Mouse (Mus musculus): ENCODE data around the gene Dmrtb1. TPM values are rescaled to one million over a fixed set of nuclear protein-coding genes. Genes with fewer than 3 reads are reported as not detected.

Dmrtb1 gene
- total and polyA plus RNA-seq, 3 experiments = not detected

GRCm38 (mm10) chr4:107648959-107649485 is 35.0 kb downstream of the Dmrtb1 start:
- H3K79me2 ChIP-seq (replicated peaks; ENCODE audit: control insufficient read depth, extremely low read depth, insufficient read depth, poor library complexity, severe bottlenecking) = no peaks in the 10 kb centered on the region
- in situ Hi-C loops (cut with MboI; ENCODE audit: low pct_ligation_motif_present, low pct_unique_long_range_greater_than_20kb, low sequenced_read_pairs) = no loop called here
- dilution Hi-C loops (cut with MboI; ENCODE audit: extremely low pct_ligation_motif_present, extremely low pct_unique_long_range_greater_than_20kb, low sequenced_read_pairs) = no loop called here

DNA sequence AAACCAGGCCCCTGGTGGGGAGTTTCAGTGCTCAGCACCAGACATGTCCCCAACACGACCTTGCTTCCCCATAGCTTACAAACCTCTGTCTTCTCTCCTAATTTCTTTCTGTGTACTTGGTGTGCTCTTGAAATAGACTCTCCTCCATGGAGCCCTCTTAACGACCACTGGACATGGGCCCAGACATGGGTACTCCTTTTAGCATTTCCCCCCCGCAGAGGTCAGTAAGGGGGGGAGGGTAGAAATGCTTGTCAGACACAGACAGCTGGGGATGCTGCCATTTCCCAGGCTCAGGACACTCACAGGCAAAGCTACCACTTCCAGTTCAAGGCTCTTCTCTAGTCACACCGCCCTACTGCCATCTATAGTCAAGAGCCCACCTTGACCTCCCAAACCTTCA is 42.4 kb downstream of the Dmrtb1 start:
- Histone ChIP-seq H3K9ac (ENCODE audit: insufficient read depth, low read depth) (no peak overlapping the region), H3K4me1 (ENCODE audit: control insufficient read depth in 1 of 2, insufficient read depth in 2 of 2) (peaks cover 2 to 32% of the 10 kb centered on the region in 2 experiments; a peak in 2 of 4 replicates), H3K27ac (ENCODE audit: insufficient read depth, low read depth) (no peak overlapping the region), H3K79me2 (replicated peaks; ENCODE audit: control insufficient read depth, extremely low read depth, insufficient read depth, poor library complexity, severe bottlenecking) (no peaks in the 10 kb centered on the region), H3K4me2 (ENCODE audit: insufficient read depth, low read depth, poor library complexity, severe bottlenecking) (no peak overlapping the region), H3K4me3 (replicated peaks in 1 of 3; ENCODE audit: low read depth in 2 of 3, low read length in 2 of 3, poor library complexity in 1 of 3) (no peak overlapping the region), H3K9me3 (replicated peaks; ENCODE audit: low read length) (no peaks in the 10 kb centered on the region), H3K27me3 (replicated peaks) (no peaks in the 10 kb centered on the region), H3K36me3 (replicated peaks in 1 of 2; ENCODE audit: control insufficient read depth in 1 of 2, insufficient read depth in 1 of 2, low read length in 1 of 2) (no peaks in the 10 kb centered on the region)
- in situ Hi-C loops (cut with MboI; ENCODE audit: low pct_ligation_motif_present, low pct_unique_long_range_greater_than_20kb, low sequenced_read_pairs) = no loop called here
- dilution Hi-C loops (cut with MboI; ENCODE audit: extremely low pct_ligation_motif_present, extremely low pct_unique_long_range_greater_than_20kb, low sequenced_read_pairs) = no loop called here
- no peak for DNase-seq (ENCODE audit: extremely low read depth)
- TF ChIP-seq BHLHE40 (IDR thresholded peaks at IDR 0.05; ENCODE audit: low read depth, low read length) (no peak), ZMIZ1 (IDR thresholded peaks at IDR 0.05; ENCODE audit: low read depth, low read length) (no peak), SMC3 (IDR thresholded peaks at IDR 0.05; ENCODE audit: low read depth, low read length) (no peak)

More at GRCm38 (mm10) chr4:107648959-107649485, 35.0 kb downstream of the Dmrtb1 start:
- H3K4me2 ChIP-seq (ENCODE audit: insufficient read depth, low read depth, poor library complexity, severe bottlenecking) = no peak overlapping the region
- no peak overlapping the region for H3K4me3 ChIP-seq (replicated peaks in 1 of 3; ENCODE audit: low read depth in 2 of 3, low read length in 2 of 3, poor library complexity in 1 of 3)
- no peak overlapping the region for H3K9ac ChIP-seq (ENCODE audit: insufficient read depth, low read depth)
- peaks cover 9 to 42% of the 10 kb centered on the region in 2 experiments for H3K4me1 ChIP-seq (ENCODE audit: control insufficient read depth in 1 of 2, insufficient read depth in 2 of 2)
- H3K27me3 ChIP-seq (replicated peaks) = no peaks in the 10 kb centered on the region
- no peak for DNase-seq (ENCODE audit: extremely low read depth)
- TF ChIP-seq ETS1 (conservative IDR thresholded peaks at IDR 0.05; ENCODE audit: low read depth, low read length) (no peak), TCF12 (IDR thresholded peaks at IDR 0.05; ENCODE audit: low read depth, low read length) (no peak), KAT2A (IDR thresholded peaks at IDR 0.05; ENCODE audit: insufficient replicate concordance, low read length) (no peak), SIN3A (IDR thresholded peaks at IDR 0.05; ENCODE audit: low read length) (no peak), ZMIZ1 (IDR thresholded peaks at IDR 0.05; ENCODE audit: low read depth, low read length) (no peak), MAZ (IDR thresholded peaks at IDR 0.05; ENCODE audit: low read depth, low read length) (no peak), ZC3H11A (IDR thresholded peaks at IDR 0.05; ENCODE audit: low read depth, low read length) (no peak), POLR2AphosphoS2 (IDR thresholded peaks at IDR 0.05; ENCODE audit: low read depth, low read length) (no peak), TBP (conservative IDR thresholded peaks at IDR 0.05; ENCODE audit: low read depth, low read length) (no peak)
- H3K27ac ChIP-seq (ENCODE audit: insufficient read depth, low read depth) = no peak overlapping the region
- H3K36me3 ChIP-seq (replicated peaks in 1 of 2; ENCODE audit: control insufficient read depth in 1 of 2, insufficient read depth in 1 of 2, low read length in 1 of 2) = no peaks in the 10 kb centered on the region
- H3K9me3 ChIP-seq (replicated peaks; ENCODE audit: low read length) = no peaks in the 10 kb centered on the region

GRCm38 (mm10) chr4:107638303-107638702 is 45.7 kb downstream of the Dmrtb1 start:
- H3K27me3 ChIP-seq (replicated peaks) = no peaks in the 10 kb centered on the region

More at GRCm38 (mm10) chr4:107638303-107638702, 45.7 kb downstream of the Dmrtb1 start:
- in situ Hi-C loops (cut with MboI; ENCODE audit: low pct_ligation_motif_present, low pct_unique_long_range_greater_than_20kb, low sequenced_read_pairs) = loop anchor here (10.0 kb wide), 1 partner anchor 144 kb away; no protein-coding TSS in a partner anchor
- DNase-seq (ENCODE audit: extremely low read depth) = no peak
- Histone ChIP-seq H3K4me1 (ENCODE audit: control insufficient read depth in 1 of 2, insufficient read depth in 2 of 2) (peaks cover 2 to 28% of the 10 kb centered on the region in 2 experiments; a peak in 2 of 4 replicates), H3K79me2 (replicated peaks; ENCODE audit: control insufficient read depth, extremely low read depth, insufficient read depth, poor library complexity, severe bottlenecking) (no peaks in the 10 kb centered on the region), H3K9me3 (replicated peaks; ENCODE audit: low read length) (no peaks in the 10 kb centered on the region), H3K4me3 (replicated peaks in 1 of 3; ENCODE audit: low read depth in 2 of 3, low read length in 2 of 3, poor library complexity in 1 of 3) (no peak overlapping the region), H3K4me2 (ENCODE audit: insufficient read depth, low read depth, poor library complexity, severe bottlenecking) (no peak overlapping the region), H3K36me3 (replicated peaks in 1 of 2; ENCODE audit: control insufficient read depth in 1 of 2, insufficient read depth in 1 of 2, low read length in 1 of 2) (peaks cover 0 to 7% of the 10 kb centered on the region in 2 experiments), H3K9ac (ENCODE audit: insufficient read depth, low read depth) (no peak overlapping the region), H3K27ac (ENCODE audit: insufficient read depth, low read depth) (no peak overlapping the region)
- dilution Hi-C loops (cut with MboI; ENCODE audit: extremely low pct_ligation_motif_present, extremely low pct_unique_long_range_greater_than_20kb, low sequenced_read_pairs) = no loop called here
- TF ChIP-seq CTCF (conservative IDR thresholded peaks at IDR 0.05 in 1 of 2, IDR thresholded peaks at IDR 0.05 in 1 of 2; ENCODE audit: low read depth in 2 of 2, low read length in 2 of 2) (no peak), ETS1 (conservative IDR thresholded peaks at IDR 0.05; ENCODE audit: low read depth, low read length) (no peak), CHD2 (IDR thresholded peaks at IDR 0.05; ENCODE audit: low read length) (no peak), NELFE (IDR thresholded peaks at IDR 0.05; ENCODE audit: low read depth, low read length) (no peak), E2F4 (IDR thresholded peaks at IDR 0.05; ENCODE audit: insufficient replicate concordance, low read depth, low read length) (no peak), ELF1 (IDR thresholded peaks at IDR 0.05; ENCODE audit: low read depth, low read length) (no peak)
